Mouse (Mus musculus) cortical plate, adult 2 months (tissue): Measurements from ENCODE around the gene Tubb2b.

ENCODE experiments used
- CTCF ChIP-seq: fragments of 200-500 bp; IDR thresholded peaks from 2 replicates; pipeline ENCODE4 v1.5.1; 2011; ENCODE audit warnings: mild to moderate bottlenecking, control low read depth, low read length; ENCODE audit not compliant: insufficient read depth; ENCODE audit errors: extremely low read depth
- POLR2A ChIP-seq: fragments of 200-500 bp; IDR thresholded peaks from 2 replicates; pipeline ENCODE4 v1.6.1; 2011; ENCODE audit warnings: mild to moderate bottlenecking, low read length, control low read depth; ENCODE audit not compliant: insufficient read depth; ENCODE audit errors: extremely low read depth

GRCm38 (mm10) chr13:34109677-34110058 lies 20.6 kb downstream of the Tubb2b start:
- TF ChIP-seq CTCF = no peak
- no peak for TF ChIP-seq POLR2A
